Mouse (Mus musculus): ENCODE results near the gene Sytl4.

The Sytl4 gene

DNA sequence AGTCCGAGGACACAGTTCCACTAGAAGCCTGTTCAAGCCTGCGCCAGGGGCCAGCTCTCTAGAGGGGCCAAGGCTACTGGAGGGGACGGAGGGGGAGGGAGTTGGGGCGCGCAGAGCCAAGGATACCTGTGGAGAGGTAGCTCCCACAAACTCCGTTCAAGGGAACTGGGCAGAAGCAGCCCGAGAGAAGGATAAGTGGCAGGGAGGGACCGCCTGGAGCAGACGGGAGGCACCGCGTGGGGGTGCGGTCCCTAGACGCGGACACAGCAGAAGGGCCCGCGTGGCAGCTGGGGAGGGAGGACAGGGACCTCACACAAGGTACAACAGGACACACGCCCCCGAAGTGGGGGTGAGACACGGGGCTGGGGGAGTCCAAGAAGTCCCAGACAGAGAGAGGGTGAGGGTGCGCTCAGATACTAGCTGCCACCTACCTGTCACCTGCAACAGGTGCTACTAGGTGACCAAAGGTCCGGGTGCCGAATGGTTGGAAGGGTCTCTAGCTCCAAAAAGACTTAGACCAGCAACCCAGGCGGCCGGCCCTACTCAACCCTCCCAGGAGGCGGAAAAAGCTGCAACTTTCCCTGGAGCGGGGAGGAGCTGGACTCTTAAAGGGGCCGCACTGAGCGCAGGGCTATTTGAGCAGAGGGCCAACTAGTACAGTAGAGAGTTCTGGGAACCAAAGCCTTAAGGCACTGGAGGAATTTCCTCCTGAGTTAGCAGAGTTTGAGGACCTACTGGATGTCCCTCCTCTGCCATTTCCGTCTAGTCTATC, at the start of gene Sytl4:
Gene Sytl4 (minus strand): TSS at position 582 of the 772 bp plus-strand sequence.
- DNase-seq (ENCODE audit: low read depth), result no peak

DNA sequence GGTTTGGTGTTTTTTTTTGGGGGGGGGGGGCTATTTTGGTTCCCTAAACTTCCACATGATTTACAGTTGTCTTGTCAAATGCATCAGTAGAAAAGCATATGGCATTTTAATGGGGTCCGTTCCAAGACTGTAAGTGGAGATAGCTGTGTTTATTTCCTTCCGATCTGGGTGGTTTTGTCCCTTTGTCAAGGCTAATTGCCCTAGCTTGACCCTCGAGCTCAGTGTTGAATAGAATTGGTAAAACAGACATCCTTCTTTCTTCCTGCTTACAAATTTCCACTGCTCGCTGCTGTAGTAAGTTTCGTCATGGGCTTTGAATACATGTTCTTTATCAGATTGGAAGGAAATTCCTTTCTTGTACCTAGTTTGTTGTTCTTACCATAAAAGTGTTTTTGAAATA, 39.1 kb upstream of the Sytl4 start:
- DNase-seq (ENCODE audit: low read depth), result no peak

DNA sequence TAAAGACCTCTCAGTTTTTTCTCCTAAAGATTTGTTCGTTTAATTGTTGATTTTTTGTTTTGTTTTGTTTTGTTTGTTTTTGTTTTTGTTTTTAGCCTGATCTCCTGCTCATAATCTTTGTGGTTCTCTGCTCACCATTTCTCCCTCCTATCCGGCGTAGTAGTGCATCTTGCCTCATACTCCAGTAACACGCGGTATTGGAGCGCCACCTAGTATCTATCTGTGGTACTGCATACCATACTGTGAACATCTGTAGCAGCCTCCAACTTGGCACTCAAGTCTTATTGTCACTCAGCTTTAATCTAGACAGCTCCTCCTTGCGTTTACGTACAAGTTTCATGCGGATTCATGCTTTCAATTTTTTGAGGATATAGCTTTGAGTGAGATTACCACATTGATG, 37.4 kb upstream of the Sytl4 start:
- peak; percentile 65 for DNase-seq (ENCODE audit: low read depth)

DNA sequence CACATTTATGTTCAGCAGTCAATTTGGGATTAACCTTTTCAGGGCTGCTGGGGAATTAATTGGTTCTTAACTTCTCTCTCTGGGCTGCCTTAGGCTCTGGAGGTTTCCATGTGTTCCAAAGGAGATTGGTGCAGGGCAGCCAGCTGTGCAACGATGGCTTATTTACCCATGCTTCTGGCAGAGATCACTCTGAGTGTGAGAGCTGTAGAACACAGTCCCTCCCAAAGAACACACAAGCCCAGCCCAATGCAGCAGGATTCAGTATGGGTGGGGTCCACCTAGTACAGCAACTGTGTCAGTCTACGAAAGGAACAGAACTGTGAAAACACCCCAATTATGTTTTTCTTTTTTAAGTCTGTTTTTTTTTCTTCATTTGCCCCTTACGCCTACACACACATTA, 14.3 kb upstream of the Sytl4 start:
- DNase-seq (ENCODE audit: low read depth), result no peak

DNA sequence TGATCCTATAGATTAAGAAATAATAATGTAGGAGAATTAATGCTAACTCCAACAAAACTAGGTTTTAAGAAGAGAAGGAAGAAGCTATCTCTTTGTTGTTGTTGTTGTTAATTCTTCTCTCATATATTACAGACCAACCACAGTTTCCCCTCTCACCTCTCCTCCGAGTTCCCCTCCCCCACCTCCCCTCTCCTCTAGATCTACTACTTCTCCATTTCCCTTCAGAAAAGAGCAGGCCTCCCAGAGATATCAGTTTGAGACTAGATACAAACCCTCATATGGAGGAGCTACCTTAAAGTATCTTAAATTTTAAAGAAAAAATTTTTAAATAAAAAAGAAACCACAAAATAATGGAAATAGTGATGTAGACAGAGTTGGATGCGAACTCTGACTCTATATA, 17.0 kb downstream of the Sytl4 start:
- no peak for DNase-seq (ENCODE audit: low read depth)

DNA sequence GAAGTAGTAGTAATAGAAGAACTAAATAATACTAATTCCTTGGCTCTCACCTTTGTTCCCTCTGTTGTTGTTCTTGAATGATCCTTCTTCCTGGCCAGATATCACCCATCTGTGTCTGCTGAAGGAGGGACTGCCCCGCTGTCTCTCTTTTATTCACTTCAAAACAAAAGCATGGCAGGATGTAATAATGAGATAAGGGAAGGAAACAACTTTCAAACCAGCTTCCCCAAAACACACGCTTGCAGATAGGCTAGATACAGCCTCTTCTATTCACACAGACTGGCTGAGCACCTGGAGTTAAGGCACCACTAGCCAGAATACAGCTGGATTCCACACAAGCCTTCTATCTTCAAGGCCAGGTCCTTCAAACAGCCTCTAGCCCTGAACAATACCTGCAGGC, 21.0 kb downstream of the Sytl4 start:
- peak; percentile 1 for DNase-seq (ENCODE audit: low read depth)

DNA sequence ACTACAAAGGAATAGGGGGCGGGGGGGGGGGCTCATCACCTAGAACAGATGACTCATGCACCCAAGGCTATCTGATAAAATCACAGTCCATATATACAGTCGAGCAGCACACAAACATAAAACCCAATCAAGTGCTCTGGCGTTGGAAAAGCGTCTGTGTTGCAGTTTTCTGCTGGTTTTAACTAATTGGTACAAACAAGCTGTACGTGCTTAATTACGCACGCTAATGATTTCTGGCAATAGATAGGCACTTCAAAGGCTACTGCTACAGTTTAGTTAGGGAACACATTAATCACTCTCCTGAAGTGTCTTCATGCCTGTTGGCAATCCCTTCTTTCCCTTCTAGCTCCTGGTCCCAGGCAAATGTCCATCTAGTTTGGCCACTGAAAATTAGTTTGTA, 27.0 kb downstream of the Sytl4 start:
- no peak for DNase-seq (ENCODE audit: low read depth)

DNA sequence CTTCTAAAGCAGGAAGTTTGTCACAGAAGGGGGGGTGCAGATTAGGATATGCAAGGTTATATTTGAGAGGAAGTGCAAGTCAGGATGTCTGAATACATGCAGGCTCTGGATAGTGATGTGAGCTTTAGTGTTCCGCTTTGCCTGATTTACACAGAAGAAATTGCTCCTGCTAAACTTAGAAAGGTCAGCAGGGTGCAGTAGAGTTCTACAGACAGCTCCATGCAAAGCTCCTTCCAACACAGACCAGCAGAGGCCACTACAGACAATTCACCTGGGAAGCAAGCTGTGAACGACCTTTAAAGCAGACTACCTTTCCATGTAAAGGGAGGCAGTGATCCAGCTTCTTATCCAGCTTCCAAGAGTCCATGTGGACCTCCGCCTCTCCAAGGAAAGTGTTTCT, 34.2 kb downstream of the Sytl4 start:
- DNase-seq (ENCODE audit: low read depth), result peak; percentile 66

DNA sequence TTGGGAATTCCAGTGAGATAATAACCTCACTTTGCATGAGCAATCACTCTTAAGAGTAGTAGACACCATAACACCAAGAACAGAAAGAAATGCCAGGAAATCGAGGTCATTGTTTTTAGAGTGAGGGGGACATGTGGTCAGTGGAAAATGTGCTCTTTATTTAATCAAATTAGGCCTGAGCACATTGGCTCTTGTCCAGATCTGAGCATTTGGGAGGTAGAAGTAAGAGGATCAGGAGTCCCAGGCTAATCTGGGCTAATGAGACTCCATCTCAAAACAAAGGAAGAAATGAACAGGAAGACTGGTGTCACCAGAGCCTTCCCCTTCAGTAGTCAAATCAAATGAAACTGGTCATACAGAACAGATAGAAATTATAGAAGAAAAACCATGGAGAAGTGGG, 42.1 kb downstream of the Sytl4 start:
- DNase-seq (ENCODE audit: low read depth), result no peak

DNA sequence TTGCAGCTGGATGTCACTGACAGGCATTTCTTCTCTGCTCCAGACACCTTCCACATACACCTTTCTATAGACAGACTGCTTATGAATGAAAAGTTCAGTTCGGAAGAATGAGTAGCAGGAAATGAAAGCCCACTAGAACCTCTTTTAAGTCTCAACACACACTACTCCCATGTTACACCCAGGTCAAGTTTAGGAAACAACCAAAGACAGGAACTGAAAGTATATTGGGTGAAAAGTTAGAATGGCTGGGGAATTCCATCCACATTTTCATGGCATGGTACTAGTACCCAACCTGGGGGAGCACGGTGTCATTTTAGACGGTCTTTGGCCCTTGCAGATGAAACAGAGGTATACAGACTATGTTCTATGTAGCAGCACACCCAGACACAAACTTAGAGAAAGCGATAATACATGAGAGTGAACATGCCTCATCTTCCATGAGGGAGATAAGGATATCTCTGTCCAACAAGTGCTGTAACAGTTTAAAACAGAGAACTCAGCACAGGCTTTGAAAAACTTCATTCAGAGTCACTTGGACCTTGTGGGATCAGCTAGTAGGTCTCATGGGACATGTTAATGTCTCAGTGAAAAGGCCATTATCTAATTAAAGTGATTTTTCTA, 44.9 kb downstream of the Sytl4 start:
- DNase-seq (ENCODE audit: low read depth), result no peak

DNA sequence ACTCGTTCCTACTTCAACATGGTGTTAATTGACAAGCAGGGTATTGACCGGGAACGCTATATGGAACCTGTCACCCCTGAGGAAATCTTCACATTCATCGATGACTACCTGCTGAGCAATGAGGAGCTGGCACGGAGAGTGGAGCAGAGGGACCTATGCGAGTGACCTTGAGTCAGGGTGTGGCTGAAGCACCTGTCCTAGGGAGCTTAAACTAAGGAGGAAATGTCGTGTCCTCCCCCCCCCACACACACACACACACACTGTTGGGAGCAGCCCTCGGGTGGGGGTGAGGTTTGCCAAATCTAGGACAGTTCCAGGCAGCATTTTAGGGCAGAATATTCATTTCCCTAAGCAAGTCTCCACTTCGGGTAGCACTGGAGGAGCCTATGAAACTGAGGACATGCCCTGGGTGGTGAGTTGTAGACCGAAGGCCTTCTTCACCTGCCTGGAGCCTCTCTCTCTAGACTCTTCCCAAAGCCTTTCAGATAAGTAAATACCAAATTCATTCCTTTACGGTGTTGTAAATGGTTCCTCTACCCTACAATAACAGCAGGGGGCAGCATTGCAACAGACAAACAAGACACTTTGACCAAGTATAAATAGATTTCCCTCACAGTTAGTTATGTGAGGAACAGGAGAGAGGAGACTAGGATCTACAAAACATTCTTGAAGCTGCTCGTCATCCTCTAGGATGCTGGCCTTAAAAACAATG, 50.2 kb downstream of the Sytl4 start:
- DNase-seq (ENCODE audit: low read depth), result peak; percentile 54

DNA sequence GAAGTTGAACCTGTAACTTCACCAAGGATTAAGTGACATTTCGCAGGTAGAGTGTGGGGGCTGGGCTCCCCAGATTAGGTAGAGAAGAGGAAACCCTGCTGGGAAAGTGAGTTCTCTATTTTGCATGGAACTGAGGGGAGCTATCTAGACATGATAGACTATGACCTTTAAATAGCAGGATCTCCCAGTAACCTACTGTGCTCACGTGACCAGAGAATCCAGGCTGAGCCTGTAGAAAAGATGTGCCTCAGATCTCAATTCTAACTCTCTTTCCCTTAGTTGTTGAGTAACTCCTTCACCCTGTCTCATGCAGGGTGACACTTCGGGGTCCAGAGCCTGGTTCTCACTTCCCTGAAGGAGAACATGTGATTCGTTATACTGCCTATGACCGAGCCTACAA, 54.9 kb downstream of the Sytl4 start:
- DNase-seq (ENCODE audit: low read depth), result no peak

DNA sequence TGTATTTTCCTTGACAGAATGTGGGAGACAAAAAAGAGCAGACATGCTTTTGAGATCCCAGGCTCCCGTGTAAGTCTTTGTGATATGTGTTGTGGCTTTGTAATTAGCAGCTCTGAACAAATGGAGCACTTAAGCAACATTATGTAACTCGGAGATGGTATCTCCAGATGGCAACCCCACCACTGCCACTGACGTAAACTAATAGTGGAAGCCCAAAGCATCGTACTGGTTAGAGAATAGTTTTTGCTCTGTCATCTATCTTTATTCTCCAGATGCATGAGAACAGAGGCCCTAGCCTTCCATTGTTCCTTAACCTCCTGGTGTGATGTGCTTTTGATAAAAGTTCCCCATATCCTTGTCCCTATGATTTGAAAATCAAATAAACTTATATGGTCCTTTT, 60.4 kb downstream of the Sytl4 start:
- DNase-seq (ENCODE audit: low read depth), result no peak

DNA sequence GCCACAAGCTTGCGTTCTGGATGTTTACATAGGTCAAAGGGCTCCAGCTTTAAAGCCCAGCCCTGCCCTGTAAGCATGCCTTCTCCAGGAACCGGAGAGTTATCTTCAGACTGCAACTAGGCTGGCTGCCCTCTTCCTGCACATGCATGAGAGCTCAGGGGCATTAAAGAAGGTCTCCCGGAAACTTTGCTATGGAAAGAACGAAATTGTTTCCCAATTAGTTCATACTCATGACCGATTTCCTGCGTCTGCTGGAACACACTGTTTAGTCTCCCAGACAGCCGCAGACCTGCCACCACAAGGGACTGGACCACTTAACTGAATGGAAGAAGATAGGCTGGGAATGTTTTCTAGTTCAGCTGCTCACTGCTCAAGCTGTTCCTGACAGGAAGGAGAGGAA, 67.4 kb downstream of the Sytl4 start:
- no peak for DNase-seq (ENCODE audit: low read depth)

DNA sequence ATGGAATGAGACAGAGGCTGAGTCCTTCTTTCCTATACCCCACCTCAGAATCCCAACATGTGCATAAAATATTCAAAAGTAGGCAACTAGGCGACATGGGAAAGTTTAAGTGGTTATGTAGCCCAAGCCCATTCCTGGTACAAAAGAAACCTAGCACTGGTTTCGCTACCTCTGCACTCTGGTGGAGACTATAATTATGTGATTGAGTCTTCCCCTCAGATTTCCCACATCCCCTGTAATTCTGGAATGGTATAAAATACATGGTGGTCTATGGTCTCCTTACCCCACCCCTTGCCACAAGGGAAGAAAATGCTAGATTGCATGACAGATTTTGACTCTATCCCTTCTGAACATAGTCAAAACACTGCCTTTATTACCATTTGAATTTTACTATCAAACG, 68.6 kb downstream of the Sytl4 start:
- DNase-seq (ENCODE audit: low read depth), result no peak

DNA sequence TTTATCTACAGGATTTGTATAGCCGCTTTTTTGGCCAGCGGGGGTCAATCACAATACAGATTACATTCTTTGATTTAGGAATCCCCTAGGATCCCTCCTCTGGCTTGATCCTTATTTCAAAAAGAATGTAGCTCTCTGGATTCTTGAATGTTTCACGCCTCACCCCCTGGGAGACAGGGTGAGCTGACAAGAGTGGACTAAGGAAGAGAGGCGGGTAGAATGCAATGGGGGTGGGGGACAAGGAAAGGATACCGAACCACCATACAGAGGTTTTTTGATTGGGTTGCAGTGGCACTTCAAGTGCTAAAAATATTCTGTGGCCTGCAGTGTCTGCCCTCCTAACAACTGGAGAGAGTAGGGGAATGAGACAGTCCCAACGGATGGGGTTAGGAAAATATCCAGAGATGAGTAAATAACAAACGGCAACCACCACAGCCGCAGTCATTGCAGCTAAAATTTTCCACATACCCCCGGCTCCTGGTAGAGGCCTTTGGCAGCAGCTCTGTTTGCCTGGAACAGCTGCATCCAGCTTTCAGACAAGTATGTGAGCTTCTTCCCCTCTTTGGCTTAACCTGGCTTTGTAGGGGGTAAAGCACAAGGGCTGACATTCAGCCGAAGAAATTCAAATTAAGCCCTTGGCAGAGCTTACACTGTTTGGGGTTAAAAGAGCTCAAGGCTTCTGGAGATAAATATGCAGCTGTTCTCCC, 70.1 kb downstream of the Sytl4 start:
- no peak for DNase-seq (ENCODE audit: low read depth)

DNA sequence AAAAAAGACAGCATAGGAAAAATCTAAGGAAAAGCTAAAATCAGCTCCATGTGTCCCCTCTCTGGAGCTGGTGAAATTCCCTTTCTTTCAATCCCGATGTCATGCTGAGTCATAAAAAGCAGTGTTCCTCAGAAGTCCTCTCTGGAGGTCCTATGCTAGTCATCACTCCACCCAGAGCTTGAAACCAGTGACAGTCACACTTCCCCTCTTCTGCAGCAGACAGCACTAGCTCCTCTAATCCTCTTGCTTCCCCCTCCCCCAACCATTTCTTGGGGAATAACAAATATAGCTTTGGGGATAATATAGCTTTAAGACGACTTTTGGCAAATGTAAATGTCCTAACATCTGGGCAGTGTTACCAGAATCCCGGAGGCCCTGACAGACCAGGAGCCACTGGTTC, 73.4 kb downstream of the Sytl4 start, which contains the start of gene Srpx2:
Gene Srpx2 (plus strand): TSS at position 166 of the 400 bp plus-strand sequence.
- DNase-seq (ENCODE audit: low read depth), result no peak

DNA sequence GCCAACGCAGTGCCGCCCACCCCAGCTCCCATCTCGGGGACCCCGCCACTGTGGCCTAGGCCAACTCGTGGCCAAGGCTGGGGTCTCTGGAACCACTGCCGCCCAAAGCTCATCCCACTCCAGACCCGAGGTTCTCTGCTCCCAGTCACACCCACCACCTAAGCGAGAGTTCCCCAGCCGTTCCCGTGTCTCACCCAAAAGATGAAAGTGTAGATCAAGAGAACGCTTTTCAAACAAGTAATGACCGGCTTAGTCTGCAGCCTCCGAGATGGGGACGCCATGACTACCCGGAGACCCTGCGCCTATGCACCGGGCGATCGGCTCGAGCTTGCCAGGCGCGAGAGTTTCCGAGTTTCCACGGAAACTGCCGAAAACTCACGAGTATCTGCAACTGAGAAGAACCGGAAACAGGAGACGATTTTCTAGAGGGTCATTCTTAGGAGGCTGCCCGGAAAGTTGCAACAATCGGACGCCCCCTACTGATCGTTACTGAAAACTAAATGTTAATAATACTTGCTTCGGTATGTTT, 83.5 kb downstream of the Sytl4 start, which contains the start of gene Tspan6:
Gene Tspan6 (minus strand): TSS at position 416 of the 529 bp plus-strand sequence.
- DNase-seq (ENCODE audit: low read depth), result peak; percentile 81

DNA sequence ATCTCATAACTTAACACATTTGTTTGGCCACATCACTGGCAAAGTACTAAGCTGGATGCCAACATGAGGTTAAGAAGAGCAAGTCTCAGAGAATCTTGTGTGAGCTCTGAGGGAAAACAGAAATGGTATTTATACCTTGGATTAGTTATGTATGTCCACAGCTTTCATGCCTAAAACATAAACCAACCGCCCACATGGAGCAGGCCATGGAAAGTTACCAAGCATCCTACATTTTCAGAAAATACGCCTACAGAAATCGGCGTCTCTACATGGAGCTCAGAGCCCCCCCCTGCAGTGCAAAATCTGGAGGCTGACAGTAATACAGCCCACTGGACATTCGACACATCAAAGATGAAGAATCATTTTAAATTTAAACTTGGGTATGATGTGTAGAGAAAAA, 93.5 kb downstream of the Sytl4 start:
- no peak for DNase-seq (ENCODE audit: low read depth)

DNA sequence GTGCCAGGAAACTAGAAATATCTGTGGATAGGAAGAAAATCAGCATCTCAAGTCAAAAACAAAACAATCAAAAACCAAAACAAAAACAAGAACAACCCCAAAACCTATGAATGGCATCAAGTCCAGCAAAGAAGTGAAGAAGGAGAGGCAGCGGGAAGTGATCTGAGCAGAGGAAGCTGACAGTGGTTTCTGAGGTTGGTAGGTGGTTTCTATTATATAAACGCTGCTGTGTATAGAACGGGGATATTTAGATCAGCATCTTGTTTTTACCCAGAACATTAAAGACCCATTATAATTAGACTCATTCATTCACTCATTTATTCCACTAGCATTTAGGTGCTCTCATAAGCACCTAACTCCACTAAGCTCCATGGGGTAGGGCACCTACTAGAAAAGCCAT, 94.3 kb downstream of the Sytl4 start:
- peak; percentile 10 for DNase-seq (ENCODE audit: low read depth)
